Mouse (Mus musculus): ENCODE results near the gene Cdkn2c.
"Not testable (repeated sequence)": the region's sequence is repeated elsewhere in the genome, so short reads cannot be mapped to it uniquely, and the experiment has no call there.

Gene Cdkn2c

DNA sequence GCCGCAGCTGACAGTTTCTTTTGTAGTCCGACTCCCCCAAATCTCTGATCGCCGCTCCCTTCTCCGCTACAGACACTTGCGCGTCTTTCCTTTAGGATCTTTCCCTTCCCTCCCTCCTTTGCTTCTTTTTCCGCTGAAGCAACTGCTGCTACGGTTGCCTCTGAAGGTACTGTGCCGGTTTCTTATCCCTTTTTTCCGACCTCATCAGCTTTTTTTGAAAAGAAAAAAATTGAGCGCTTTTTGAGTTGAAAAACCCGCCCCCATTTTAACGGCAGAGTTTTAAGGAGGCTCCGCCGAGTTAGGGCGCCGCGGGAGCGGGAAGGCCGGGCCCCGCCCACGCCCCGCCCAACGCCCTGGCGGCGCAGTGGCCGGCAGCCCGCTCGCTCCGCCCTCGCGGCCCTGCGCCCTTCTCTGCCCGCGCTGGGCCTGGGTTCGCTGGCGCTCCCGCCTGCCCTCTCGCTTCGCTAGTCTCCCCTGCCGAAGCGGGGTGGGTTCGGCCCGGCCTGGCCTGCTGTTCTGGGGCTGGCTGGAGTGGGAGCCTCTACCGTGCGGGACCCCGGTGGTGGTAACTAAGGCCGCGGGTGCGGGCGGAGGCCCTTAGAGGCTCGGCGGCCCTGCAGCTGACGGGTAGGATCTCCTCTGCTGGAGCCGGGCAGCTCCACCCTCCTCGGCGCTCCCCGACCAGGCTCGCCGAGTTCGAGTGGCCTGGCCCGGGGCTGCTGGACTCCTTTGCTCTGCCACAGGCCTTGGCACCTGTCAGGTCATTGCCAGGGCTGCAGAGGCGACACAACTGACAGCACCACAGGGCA, at the start of gene Cdkn2c:
Gene Cdkn2c (minus strand): TSS at position 729 of the 809 bp plus-strand sequence.
- DNase-seq (ENCODE audit: low spot score): no peak

DNA sequence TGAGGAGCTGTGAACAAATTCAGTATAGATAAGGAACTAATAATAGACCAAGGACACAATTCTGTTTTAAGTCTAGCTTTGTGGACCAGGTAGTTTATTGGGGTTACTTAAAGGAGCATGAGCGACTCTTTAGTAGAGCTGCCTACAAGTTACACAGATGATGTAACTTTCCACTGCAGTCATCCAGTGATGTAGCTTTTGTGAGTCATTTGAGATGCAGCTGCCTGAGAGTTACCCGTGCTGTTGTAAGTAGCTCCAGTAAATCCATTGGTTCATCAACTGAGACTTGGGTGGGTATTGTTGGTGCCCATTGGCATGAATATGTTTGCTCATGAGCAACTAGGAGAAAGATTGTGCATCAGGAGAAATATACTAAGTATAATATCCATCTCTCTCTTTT, 38.4 kb upstream of the Cdkn2c start:
- no peak for DNase-seq (ENCODE audit: low spot score)

DNA sequence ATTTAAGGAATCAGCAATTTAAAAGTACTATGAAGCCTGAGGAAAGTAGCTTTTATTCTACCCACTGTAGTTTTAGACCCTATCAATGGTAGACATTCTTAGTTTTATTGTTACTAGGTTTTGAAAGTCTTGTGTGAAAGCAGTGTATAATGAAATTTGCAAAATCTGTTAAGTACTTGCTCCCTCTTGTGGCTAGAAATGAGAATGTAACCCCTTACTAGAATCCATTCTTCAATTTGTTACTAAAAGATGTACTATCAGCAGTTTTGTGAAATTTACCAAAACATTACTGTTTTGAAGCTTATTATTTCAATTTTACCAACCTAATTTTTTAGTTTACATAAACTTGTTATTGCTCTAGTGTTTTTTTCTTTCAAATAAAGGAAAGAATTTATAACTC, 36.6 kb upstream of the Cdkn2c start:
- peak; percentile 16 for DNase-seq (ENCODE audit: low spot score)

DNA sequence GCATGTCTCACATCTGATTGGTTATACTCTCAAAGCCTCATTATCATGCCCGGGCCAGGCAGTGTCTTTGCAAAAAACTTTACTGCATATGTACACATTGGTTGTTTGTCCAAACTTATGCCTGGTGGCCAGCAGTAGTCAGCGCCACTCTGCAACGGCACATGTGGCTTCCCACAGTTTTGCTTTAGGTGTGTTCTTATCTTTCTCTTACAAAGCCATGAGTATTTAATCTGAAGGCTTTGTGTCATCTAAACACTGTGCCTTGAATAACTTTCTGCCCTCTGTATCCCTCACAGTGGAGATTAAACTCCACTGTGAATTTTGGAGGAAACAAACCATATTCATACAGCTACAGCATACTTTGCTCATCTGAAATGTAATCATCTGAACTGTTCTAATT, 33.7 kb upstream of the Cdkn2c start:
- DNase-seq (ENCODE audit: low spot score): not testable (repeated sequence)

DNA sequence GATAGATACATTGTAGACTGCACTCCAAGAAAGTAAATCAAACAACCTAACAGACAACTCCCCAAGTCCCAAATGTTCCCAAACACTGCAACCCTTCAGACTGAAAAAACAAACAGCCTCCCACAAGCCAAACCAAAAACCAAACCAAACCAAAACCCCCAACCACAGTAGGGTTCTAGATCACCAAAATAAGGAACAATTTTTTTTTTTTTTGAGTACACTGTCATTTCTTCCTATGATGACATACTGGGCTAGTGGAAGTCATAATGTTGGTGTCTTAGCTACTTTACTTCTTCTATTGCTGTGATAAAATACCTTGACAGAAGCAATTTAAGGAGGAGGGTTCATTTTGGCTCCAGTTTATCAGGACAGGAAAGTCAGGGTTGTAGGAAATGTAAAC, 25.7 kb upstream of the Cdkn2c start:
- no peak for DNase-seq (ENCODE audit: low spot score)

DNA sequence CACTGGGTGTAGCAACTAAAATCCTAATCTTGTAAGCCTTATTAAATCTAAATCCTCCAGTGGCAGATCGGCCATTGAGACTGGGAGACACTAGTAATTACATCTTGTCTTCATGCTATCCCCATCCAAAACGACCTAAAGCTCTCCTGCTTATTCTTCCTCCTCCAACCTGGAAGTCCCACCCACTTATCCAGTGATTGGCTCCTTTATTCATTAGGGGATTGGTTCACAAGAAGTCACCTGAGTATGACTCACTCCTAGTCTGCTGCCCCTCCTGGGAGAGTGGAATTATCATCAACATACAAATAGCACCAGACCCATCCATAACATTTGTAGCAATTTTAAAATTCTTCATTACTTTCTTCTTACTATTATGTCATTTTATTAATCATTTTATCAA, 16.6 kb upstream of the Cdkn2c start:
- no peak for DNase-seq (ENCODE audit: low spot score)

DNA sequence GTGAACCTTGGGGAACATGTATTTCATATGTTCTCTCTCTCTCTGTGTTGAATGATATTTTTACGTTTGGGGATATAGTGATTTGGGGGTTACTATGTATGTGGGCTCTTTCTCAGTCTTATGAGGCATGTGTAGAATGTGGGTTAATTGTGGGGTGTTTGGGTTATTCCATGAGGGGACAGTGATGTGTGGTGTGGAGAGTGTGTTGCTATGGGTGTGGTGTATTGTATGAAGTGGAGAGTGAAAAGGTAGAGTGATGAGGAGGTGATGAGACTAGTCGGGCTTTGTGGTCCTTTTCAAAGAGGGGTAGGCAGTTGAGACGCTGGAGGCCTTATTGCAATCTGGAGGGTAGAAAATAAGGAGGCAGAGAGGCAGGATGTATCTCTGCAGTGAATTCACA, 10.2 kb upstream of the Cdkn2c start:
- no peak for DNase-seq (ENCODE audit: low spot score)

DNA sequence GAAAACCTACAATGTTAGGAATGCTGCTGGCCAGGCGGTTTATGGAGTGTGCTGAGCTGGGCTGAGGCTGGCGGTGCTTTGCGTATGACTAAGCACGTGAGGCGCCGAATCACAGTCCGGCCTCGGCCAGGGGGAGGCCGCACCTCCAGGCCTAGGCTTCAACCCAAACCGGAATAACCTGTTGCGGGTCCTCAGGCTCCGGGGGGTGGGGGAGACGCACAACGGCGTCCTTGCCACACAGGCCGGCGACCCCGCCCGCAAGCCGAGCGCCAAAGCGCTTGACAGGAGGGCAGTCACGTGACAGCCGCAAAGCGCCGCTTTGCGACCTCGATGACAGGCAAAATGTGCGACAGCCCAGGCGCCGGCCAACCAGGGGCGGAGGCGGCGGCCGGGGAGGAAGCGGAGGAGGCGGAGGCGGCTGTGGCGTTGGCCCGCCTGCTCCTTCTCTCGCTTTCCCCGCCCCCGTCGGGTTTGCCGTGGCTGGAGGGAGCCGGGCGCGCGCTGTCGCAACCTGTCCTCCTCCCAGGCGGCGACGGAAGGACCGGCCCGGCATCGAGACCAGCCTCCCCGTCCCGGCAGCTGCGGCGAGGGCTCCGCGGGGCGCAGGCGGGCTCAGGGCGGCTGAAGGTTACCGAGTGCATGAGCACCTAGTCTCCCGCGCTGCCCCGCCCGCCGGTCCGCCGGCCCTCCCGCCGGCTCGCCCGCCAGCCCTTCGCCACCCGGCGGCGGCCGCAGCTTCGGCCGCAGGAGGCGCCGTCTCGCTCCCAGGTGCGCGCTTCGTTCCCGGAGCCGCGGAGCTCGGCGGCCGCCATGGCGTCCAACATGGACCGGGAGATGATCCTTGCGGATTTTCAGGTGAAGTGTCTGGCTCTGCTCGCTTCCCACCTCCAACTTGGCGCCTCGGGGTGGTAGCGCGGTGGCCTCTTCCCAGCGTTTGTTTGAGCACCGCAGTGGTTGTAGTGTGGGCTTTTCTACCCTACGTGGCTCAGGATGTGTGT, 9.5 kb upstream of the Cdkn2c start, which contains the start of gene Faf1:
Gene Faf1 (plus strand): TSS at position 371 of the 998 bp plus-strand sequence.
- peak; percentile 95 for DNase-seq (ENCODE audit: low spot score)

DNA sequence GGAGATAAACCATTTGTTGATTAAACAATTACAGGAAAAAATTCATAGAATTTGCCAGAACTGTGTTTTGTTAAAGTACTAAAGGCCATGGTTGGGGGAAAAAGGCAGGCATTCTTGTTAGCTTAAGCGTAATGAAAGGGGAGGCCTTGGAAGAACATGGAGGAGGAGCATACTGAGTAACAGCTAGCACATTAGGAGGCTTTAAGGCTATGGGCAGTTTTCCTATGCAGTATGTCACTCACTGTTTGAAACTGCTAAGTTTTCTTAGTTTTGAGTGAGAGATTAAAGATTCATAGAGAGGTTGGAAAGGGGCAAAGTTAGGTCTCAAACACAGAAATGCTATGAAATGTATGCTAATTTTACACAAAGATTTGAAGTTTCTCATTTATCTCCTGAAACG, 7.1 kb upstream of the Cdkn2c start:
- no peak for DNase-seq (ENCODE audit: low spot score)

DNA sequence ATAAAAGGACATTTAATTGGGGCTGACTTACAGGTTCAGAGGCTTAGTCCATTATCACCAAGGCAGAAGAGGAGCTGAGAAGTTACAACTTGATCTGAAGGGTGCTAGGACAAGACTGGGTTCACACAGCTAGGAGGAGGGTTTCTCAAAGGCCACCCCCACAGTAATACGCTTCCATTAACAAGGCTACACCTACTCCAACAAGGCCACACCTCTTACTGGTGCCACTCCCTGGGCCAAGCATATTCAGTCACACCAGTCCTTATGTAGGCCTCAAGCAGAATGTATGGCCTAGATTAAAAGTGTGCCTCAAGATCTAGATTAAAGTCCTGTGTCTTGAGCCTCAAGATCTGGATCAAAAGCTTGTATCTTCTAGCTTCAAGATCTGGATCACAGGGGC, 5.0 kb upstream of the Cdkn2c start:
- no peak for DNase-seq (ENCODE audit: low spot score)

DNA sequence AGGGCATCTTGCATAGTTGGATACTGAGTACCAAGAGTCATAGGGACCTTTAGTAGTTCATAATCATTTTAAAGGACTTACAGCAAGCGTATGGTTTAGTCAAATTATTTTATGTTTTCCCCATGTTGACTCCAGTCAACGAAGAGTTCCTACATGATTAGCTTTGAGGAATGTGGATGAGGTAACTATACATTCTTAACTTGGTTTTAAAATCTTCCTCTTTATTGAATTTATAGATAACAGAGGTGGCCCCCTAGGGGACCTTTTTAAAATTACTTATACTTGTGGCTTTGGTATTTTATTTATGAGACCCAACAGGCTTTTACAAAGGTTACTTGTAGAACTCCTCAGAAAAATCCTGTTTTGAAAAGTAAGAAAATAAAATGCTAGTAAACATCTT, 3.2 kb upstream of the Cdkn2c start:
- no peak for DNase-seq (ENCODE audit: low spot score)

DNA sequence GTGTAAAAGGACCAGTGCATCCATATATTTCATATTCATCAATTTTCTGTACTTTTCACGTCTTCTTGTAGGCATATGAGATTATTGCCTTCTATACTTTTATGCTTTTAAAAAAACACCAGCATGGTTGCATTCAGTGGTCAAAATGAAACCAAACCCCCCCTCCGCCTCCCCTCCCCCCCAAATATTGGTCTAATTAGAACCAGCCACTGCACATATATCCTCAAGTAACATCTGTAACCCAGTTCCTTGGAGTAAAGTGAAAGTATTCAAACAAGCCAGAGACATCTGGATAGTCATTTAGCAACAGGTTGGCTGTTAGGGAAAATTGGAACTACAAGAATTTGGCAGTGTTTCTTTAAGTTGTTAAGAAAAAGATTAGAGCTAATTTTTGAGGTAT, 529 bp upstream of the Cdkn2c start:
- no peak for DNase-seq (ENCODE audit: low spot score)

DNA sequence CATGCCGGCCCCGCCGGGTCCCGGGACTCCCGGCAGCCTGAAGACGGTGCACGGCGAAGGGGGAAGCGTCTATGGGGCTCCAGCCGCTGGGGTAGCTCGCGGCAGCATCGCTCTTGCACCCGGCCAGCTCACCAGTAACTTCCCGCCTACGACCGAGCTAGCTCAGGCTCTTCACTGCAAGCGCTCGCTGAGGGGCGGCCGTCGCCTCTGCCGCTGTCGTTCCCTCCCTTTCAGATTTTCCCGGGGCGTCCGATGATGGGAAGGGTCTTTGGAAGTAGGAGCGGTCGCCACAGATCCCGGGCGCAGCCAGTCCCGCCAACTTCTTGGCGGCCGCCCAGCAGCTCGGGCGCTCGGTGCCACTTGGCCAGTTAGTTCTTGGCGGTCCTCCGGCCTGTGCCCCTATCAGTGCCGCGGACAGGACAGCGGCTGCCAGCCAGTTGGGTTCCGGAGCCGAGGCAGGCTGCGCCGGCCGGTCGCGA, 968 bp downstream of the Cdkn2c start:
- DNase-seq (ENCODE audit: low spot score): no peak

DNA sequence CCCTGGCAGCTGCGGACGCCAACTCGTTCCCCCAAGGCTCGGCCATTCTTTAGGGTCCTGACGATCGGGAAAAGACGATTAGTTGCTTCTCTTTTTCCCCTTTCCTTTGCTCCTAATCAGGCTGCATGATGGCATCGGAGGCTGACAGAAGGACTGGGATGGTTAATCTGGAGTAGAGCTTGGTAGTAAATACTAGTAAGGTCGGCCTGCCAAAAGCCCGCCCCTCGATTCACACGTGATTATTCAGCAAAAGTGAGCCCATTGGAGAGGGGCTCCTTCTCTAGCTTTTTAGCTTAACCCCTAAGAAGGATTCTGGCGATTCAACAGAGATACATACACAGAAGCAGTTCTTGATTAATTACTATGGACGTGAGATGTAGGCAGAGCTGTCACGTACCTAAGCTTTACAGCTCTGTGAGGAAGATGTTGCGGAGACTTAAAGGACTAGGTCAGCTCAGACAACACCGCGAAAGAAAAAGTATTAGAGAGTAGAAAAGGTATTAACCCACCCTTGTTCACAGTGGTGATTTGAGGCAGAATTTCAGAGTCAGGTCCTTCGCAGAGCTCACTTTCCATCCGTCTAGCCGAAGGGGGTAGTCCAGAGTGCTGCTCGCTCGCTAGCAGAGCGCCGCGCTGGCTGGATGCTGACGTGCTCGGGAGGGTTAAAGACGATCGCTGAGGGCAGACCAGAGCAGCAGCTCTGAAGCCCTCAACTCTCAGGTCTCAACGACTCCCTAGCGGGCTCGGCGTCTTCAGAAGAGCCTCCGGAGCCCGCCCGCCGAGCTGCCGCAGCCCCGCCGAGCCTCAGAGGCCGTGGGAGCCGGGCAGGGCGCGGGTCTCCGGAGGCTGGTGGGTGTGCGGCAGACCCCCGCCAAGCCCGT, 1.6 kb downstream of the Cdkn2c start:
- DNase-seq (ENCODE audit: low spot score): no peak

DNA sequence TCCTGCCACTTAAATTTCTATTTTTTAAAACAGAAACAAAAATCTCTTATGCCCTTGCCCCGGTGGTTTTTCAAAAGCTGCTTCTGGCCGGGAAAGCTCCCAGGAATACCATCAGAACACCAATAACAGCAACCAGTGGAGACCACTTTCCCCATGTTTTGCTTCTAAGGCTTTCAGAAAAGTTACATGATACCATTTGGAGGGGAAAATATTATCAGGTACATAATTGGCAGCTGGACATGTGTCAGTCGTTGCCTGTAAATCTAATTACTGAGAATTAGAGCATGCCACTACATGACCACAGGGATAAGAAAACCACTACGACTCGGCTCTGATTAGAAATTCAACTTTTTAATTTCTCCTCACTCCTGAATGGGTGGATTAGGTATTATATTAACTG, 2.9 kb downstream of the Cdkn2c start:
- no peak for DNase-seq (ENCODE audit: low spot score)

DNA sequence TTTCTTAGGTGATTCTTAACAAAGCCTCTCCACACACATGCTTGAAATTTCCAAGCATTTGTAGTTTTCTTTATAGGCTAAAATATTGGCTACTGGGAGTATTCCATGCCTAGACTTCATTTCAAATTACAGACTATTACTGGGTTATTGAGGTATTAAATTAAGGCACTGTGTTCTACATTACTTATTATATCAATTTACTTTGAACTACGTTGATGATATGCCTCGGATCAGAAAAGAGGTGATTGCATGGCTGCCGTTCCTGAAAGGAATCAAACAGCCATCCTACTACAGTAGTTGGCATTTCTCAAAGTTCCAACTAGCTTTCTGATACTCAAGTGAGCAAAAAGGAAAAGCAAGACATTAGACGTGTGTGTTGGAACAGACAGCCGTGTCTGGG, 4.7 kb downstream of the Cdkn2c start:
- no peak for DNase-seq (ENCODE audit: low spot score)

DNA sequence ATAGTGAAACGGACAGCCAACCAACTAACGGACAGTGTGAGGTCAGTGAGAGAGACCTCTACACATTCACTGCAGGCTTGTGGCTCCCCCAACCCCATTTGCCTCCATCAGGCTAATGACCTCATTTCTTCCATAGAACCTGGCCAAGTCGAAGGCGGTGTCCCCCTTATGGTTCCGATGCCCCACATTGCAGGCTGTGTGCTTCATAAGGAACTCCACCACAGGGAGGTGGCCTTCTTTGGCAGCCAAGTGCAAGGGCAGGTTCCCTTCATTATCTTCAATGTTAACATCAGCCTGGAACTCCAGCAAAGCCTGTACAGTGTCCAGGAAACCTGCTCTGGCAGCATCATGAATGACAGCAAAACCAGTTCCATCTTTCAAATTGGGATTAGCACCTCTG, 5.8 kb downstream of the Cdkn2c start:
- DNase-seq (ENCODE audit: low spot score): no peak

DNA sequence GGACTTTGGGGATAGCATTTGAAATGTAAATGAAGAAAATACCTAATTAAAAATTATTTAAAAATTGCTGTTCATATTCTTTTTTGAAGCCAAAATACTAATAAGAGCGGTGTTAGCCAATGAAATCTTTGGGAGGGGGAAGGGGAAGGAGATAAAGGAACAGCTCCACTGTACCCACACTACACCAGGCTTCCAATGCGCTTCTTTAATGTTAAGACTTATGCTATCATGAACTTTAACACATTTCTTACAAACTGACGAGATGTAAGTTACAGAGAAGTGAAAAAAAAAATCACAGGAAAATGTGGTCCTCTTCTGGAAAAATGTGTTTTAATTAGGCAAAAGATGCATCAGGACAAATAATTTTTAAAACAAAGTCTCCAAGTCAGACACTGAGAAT, 6.4 kb downstream of the Cdkn2c start:
- DNase-seq (ENCODE audit: low spot score): no peak

DNA sequence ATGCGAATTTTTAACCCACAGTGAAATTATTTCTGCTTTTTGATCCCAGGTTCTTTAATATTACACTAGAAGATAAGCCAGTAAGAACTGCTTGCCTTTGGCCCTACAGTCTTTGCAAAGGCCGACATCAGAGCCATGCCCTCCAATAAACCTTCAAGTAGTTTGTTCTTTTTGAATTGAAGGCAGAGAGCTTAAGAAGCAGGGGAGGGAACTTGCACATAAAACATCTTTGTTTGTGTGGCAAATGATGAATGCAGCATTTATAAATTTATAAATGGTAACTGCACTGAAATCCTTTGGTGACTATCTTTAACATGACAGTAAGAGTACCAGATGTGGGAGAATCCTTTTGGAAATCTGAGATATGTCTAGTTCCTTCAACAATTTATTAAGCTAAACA, 7.4 kb downstream of the Cdkn2c start:
- no peak for DNase-seq (ENCODE audit: low spot score)

DNA sequence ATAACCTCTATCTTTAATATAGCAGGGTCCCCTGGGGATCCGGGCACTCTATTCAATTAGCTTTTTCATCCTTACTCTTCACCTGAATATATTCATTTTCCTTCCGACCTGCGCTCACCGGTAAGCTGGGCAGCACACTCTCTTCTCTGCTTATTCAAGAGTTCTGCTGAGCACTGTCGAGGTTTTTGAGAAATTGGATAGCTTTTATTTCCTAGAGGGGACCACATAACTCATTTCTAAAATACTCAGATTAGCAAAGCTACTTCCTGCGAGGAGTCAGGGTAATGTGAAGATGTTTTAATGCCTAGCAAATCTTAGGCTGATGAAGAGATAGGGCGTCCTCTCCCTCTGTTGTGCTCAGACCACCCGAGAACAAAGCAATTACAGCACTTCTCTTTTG, 8.2 kb downstream of the Cdkn2c start:
- DNase-seq (ENCODE audit: low spot score): no peak

DNA sequence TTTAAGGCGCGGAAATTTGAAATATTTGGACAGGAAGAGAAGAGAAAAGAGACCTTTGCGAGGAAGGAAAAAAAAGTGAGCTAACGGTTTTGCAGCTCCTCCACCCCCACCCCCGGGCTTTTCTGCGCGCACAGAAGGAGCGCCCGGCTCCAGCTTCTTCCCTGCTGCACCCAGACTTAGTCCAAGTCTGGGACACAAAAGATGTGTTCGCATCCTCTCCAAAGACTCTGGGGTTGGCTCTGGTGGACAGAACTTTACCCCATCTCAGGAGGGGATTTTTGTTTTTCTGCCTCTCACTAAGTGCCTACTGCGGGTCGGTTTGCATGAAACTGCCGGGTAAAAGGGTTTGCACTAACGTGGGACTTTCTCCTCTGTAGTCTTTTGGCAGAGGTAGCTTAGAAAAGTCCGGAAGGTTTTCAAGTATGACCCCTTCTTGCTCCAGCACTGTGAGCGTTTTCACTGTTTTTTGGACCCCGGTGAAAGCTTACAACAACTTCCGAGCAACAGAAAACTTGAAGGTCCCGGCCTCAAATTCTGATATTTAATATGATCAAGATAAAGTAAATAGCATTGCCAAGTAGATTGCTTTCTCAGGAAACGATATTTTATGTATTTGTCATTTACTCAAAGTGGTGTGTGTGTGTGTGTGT, 9.0 kb downstream of the Cdkn2c start:
- no peak for DNase-seq (ENCODE audit: low spot score)
